Mouse (Mus musculus): ENCODE results near the gene Rbm20.

- TF ChIP-seq TAL1 (conservative IDR thresholded peaks at IDR 0.05; ENCODE audit: low read depth, low read length) (no peak), CTCF (IDR thresholded peaks at IDR 0.05; ENCODE audit: low read depth, low read length) (peak; percentile 53), GATA1 (IDR thresholded peaks at IDR 0.05; ENCODE audit: borderline replicate concordance, low read length) (no peak), POLR2AphosphoS5 (IDR thresholded peaks at IDR 0.05; ENCODE audit: insufficient replicate concordance, low read depth, low read length) (no peak)
Measured at GRCm38 (mm10) chr19:53841915-53842314, 164.8 kb downstream of the Rbm20 start.

Data from G1E (cell line).